Mouse (Mus musculus): ENCODE results near the gene Pphln1.

The Pphln1 gene

DNA sequence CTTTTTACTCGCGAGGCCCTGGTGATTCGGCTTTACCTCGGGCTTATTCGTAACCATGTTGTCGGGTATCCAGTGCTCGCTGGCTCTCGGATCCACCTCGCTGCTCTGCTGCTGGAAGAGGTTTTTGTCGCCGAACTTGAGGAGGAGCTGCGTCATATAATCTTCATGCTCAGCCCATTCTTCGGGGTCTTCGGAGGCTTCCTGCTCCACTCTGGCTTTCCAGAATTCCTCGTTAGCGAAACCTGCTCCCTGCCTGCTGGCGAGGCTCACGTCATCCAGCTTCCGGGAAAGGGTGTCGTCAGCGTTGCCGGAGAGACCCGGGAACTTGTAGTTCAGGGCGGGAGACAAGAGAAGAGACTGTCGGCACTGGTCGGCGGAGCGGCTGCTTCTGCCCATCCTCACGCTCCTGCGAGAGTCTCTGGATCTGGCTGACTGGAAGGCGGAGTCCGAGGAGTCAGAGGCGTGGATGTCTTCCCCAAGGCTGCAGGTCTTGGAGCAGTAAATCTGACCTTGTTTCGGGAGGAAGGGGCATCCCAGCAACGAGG lies 105.1 kb downstream of the Pphln1 start:
- DNase-seq (ENCODE audit: low read depth, low spot score): no peak

DNA sequence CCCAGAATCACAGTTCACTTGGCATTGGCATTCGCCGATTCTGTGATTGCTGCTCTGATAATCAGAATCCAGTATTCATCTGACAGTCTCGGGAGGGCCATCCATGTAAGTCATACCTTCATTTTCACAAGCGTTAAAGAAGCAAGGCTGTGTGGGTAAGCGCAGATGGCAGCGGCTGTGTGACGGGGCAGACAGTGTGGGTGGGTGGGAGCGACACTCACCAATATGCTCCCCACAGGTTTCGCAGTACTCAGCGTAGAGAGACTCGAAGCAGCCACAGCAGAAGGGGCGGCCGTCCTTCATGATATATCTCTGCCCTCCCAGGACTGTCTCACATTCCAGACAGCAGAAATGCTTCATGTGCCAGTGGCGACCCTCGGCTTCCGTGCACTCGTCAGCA lies 106.7 kb downstream of the Pphln1 start:
- DNase-seq (ENCODE audit: low read depth, low spot score): no peak

DNA sequence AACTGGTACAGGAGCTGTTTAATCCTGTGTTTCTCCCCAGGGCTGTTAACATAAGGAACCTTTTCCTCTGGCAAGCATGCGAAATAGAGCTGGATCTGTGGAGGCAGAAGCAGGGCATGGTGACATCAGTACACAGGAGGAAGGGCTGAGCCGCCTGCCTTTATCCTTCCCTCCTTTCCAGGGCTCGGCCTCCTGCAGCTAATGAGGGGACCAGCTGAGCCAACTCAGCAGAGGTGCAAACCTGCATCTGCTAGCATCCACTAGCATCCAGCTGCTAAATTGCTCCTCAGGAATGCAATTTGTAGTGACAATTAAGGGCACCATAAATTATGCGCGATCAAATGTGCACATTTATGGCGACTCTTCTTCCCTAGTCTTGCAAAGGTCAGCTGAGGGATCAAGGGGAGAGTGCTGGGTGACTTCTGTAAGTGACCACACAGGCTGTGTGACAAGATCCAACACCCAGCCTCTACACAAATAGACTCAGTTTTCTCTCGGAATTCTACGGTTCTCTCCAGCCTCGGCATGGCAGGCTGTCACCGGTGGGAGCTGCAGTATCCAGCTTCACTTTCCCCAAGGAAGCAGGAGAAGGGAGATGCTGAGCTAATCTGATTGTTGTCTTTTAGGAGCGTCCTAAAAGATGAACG lies 112.7 kb downstream of the Pphln1 start:
- no peak for DNase-seq (ENCODE audit: low read depth, low spot score)

DNA sequence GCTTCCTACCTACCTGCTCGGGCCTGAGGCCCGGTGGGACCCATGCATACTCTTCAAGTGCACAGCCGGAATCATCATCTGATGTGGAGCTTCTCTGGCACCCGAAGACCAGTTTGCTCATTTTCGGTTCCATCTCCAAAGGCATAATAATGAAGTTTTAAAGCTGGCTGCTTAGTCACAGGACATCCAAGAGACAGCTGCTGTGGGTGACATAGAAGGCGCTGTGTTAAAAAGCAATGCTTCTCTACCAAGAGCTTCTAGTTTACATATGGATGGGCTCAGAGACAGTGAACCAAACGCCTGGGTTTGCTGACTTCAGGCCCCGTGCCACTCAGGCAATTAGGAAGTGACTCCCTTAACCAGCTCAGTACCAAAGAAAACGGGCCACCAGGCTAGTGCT lies 114.3 kb downstream of the Pphln1 start:
- DNase-seq (ENCODE audit: low read depth, low spot score): no peak

- no peak for DNase-seq (ENCODE audit: low read depth, low spot score)
Observed at GRCm38 (mm10) chr15:93513939-93514341, 115.8 kb downstream of the Pphln1 start.

DNA sequence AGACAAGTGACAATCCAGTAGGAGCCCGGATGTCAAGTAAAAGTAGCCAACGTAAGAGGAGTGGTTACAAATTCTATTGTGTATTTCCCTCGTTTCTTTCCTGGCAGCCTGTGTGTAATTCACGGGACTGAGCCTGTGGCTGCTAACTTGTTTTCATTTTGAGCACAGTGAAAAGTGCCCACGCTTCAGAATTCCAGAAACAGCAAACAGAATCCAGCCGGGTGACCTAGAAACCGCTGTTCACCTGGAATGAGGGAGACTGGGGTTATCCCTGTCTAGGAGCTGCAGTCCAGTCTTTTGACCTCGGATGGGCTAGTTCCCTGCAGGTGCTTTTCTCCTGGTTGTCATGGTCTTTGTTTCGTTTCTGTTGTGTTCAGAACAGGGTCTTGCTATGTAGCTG lies 117.2 kb downstream of the Pphln1 start:
- no peak for DNase-seq (ENCODE audit: low read depth, low spot score)

DNA sequence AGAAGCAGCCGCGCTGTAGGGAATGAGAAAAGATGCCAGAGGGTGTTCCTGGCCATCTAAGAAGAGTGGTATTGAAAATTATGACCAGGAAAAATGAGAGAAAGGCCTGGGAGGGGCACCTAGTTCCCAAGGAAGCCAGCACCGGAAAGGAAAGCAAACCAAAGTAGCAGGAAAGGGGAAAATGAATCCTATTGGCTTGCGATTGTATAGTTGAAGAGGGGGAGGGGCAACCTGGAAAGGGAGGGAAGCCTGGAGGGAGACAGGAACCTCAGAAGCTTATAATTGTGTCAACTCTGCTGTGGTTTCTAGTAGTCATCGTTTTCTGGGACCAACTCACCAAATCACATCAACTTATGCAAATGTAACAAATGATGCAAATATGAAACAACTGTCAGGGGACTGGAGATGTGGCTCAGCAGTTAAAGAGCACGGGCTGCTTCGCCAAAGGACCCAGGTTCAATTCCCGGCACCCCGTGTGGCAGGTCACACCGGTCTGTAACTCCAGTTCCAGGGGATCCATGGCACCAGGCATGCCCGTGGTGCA lies 118.9 kb downstream of the Pphln1 start:
- no peak for DNase-seq (ENCODE audit: low read depth, low spot score)

DNA sequence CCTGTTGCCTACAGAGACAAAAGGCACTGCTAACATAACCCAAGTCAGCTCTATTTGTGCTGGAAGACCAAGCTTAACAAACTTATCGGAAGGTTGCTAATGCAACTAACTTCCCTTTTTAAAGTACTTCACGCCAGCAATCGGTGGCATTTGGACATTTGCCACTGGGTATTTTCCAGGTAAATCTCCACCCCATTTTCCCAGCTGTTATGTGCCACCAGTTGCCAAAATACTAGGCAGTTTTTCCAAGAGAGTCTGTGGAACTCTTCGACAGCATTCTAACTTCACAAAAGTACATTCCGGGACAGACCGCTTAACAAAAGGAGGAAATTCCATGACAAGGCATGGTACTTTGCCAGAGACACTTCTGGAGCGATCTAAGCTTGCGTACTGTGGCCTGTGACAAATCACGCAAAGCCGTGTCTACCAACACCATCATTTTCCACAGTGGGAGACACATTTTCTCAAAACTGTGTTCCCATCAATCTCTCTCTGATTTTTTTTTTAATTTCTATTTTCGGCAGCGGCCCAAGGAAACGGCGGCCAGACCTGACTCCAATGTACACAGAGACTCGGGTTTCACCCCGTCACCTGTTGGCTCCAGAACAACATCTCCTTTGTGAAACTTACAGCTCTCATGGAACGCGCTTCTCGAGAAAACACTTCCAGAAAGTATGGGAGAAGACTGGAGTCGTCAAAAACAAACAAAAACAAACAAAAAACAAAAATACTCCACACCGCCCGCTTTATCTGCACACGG lies 120.2 kb downstream of the Pphln1 start:
- DNase-seq (ENCODE audit: low read depth, low spot score): no peak

GRCm38 (mm10) chr15:93518941-93519835 lies 121.0 kb downstream of the Pphln1 start:
- peak; percentile 53 for DNase-seq (ENCODE audit: low read depth, low spot score)

- DNase-seq (ENCODE audit: low read depth, low spot score): no peak
Observed at GRCm38 (mm10) chr15:93519836-93520826, 122.0 kb downstream of the Pphln1 start.

- DNase-seq (ENCODE audit: low read depth, low spot score): no peak
Observed at GRCm38 (mm10) chr15:93521088-93521786, 123.1 kb downstream of the Pphln1 start.

DNA sequence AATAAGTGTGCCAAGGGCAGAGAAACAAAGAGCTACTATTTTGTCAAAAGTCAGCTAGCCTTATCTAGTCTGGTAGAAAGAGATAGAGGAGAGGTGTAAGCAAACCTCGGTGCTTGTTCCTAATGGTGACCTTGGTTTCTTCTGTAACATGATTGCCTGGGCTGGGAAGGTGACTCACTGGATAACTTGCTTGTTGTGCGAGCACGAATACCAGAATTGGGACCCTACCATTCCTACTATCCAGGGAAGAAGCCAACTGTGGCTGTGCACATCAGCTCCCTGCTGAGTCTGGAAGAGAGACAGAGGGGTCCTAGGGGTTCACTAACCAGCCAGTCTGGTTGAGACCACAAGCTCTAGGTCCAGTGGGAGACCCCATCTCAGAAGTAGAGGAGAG lies 123.6 kb downstream of the Pphln1 start:
- no peak for DNase-seq (ENCODE audit: low read depth, low spot score)

- DNase-seq (ENCODE audit: low read depth, low spot score): no peak
Observed at GRCm38 (mm10) chr15:93525305-93525917, 127.3 kb downstream of the Pphln1 start.

DNA sequence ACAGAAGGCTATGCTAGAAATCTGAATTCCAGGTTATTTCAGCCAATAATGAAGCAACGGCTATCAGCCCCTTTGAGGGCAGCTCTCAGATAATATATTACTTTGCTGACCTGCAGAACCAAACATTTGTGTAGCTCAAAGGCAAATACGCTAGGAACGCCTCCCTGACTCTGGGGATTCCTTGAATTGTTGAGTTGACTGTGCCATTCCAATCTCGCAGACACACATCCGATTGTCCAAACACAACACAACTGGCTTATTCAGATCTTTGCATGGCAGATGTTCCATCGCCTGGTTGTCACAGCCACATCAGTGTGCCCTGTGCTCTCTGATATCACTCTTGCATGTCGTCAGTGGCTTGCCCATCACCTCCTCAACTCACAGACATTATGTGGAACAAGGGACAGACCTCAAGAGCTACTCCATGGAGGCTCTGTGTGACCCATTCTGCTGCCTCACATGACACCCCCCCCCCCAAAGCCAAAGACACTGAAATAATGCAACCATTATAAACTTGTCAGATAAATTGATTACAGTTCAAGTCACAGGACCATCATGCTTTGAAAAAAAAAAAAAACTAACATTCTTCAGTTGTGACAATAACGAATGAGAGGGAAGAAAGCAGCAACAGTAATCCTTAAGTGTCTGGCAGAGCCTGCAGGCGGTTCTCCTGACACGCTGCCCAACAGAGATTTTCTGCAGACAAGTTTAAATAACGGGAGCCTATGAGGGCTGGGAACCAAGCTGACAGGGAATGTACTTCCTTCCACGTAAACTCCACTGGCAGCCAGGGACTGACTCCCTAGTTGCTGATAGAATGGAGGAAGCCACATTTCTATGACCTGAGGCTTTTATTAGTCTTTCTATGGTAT lies 131.9 kb downstream of the Pphln1 start:
- DNase-seq (ENCODE audit: low read depth, low spot score): no peak

DNA sequence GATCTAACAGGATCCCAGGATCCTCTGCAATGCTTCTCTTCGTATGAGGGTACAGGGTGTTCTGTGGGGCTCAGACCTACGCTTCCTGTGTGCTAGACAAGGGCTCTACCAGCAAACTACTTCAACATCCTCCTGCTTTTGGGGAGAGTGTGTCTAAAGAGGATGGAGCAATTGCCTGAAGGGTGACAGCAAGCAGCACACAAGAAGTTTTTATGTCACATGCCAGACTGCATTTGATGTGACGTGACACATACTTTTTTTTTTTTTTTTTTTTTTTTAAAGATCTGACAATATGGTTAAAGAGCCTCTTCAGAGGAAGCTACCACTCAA lies 132.5 kb downstream of the Pphln1 start:
- no peak for DNase-seq (ENCODE audit: low read depth, low spot score)

DNA sequence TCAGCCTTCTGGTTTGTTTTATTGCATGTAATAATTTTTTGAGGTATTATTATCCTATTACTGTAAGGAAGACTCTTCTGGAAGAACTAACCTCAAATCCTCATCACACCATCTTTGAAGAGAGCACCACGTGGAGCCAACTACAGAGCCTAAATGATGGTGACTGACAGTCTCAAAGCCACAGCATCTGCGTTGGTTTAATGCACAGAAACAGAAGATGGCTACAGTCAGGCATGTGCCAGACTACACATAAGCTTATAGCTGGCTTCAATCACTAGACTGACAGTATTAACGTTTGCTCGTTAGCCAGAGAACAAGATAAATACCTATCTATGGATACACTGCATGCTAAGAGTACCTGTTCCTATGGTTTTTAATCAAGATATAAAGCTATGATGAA lies 138.0 kb downstream of the Pphln1 start:
- no peak for DNase-seq (ENCODE audit: low read depth, low spot score)

- no peak for DNase-seq (ENCODE audit: low read depth, low spot score)
Observed at GRCm38 (mm10) chr15:93537745-93538144, 139.6 kb downstream of the Pphln1 start.

GRCm38 (mm10) chr15:93538551-93539205 lies 140.5 kb downstream of the Pphln1 start:
- DNase-seq (ENCODE audit: low read depth, low spot score): no peak
